In the genomic region with DNA sequence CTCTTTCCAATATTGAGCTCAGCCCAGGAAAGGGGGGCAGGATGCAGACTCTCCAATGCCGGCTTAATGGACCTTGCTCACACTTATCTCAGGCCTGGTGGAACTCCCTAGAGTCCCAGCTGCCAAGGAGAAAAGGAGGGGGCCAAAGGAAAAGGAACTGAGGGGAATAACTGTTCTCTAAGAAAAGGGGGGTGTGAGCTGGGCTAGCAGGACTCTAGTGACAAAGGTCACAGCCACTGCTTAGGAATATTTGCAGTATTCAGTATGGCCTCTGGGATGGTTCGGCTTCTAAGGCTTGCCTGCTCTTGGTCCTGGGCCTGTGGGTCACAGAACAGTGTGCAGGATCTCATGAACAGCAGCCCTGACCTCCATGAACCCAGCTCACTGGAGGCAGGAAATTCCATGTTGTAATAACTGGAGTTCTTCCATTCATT, we compare ENCODE assay signal across 15 mouse cellular contexts. TPM values are rescaled to one million over a fixed set of nuclear protein-coding genes. Genes with fewer than 3 reads are reported as not detected.
DNase-seq lines count a peak whose midpoint lies in the region; ATAC-seq and TF ChIP-seq lines count a peak whose summit lies in the region.
"Had no signal": no experiment of that assay in that cellular context is flagged by ENCODE, and none has a peak within 500 bp of the region (broad histone marks: within the 10 kb centered on the region; RNA-seq: fewer than 3 reads in every experiment).

No protein-coding gene starts in this region.

- no peak for TF ChIP-seq POLR2A in kidney, adult 2 months (IDR thresholded peaks at IDR 0.05; ENCODE audit: low read depth, low read length)
- TF ChIP-seq POLR2A in embryonic fibroblast, embryonic 13.5 days (IDR thresholded peaks at IDR 0.05; ENCODE audit: low read depth, low read length), result no peak

- intact Hi-C loops in left cerebral cortex, postnatal 36 days (cut with DNase I), result loop anchor here (10.0 kb wide), 1 partner anchor 155 kb away; no protein-coding TSS in a partner anchor

- TF ChIP-seq CTCF in kidney, adult 2 months (conservative IDR thresholded peaks at IDR 0.05; ENCODE audit: insufficient read depth, insufficient read length, low read depth, low read length), result no peak
- no peak for TF ChIP-seq CTCF in embryonic fibroblast, embryonic 13.5 days (IDR thresholded peaks at IDR 0.05; ENCODE audit: borderline replicate concordance, insufficient read depth, low read length)
- no peak for TF ChIP-seq CTCF in lung, postnatal 0 days (IDR thresholded peaks at IDR 0.05)

- 38% methylated on average over 2 of the region's 2 CpGs for WGBS in kidney, adult 2 months
- 64% methylated on average over 2 of the region's 2 CpGs for WGBS in kidney, embryonic 14.5 days
- WGBS in heart, embryonic 15.5 days, result 31% methylated on average over 2 of the region's 2 CpGs
- WGBS in lung, postnatal 0 days, result 48% methylated on average over 2 of the region's 2 CpGs

- H3K36me3 ChIP-seq in kidney, adult 2 months (ENCODE audit: control insufficient read depth, insufficient read depth, low read length), result no peaks in the 10 kb centered on the region
- no peaks in the 10 kb centered on the region for H3K36me3 ChIP-seq in kidney, embryonic 14.5 days (ENCODE audit: control insufficient read depth, insufficient read depth, low read length)
- H3K36me3 ChIP-seq in heart, embryonic 15.5 days, result no peaks in the 10 kb centered on the region
- H3K36me3 ChIP-seq in lung, postnatal 0 days (ENCODE audit: insufficient read depth, low read length), result no peaks in the 10 kb centered on the region
- H3K36me3 ChIP-seq: midbrain, embryonic 13.5 days; neural tube, embryonic 15.5 days had no signal

- H3K4me3 ChIP-seq in kidney, adult 2 months (ENCODE audit: insufficient read depth, low read depth, low read length), result no peak overlapping the region
- no peak overlapping the region for H3K4me3 ChIP-seq in kidney, embryonic 14.5 days (ENCODE audit: low read length)
- no peak overlapping the region for H3K4me3 ChIP-seq in embryonic fibroblast, embryonic 13.5 days (ENCODE audit: insufficient read depth, low read length)
- H3K4me3 ChIP-seq in heart, embryonic 15.5 days, result no peak overlapping the region
- H3K4me3 ChIP-seq in lung, postnatal 0 days (ENCODE audit: low read depth, low read length), result no peak overlapping the region
- H3K4me3 ChIP-seq: midbrain, embryonic 13.5 days; neural tube, embryonic 15.5 days had no signal

- H3K9ac ChIP-seq in kidney, embryonic 14.5 days (ENCODE audit: low read depth, low read length), result no peak overlapping the region
- H3K9ac ChIP-seq in heart, embryonic 15.5 days, result no peak overlapping the region
- no peak overlapping the region for H3K9ac ChIP-seq in lung, postnatal 0 days (replicated peaks; ENCODE audit: low read depth)
- H3K9ac ChIP-seq: midbrain, embryonic 13.5 days; neural tube, embryonic 15.5 days had no signal

- peak overlapping the region; percentile 32; the same call in 1 of the 2 replicates for H3K27ac ChIP-seq in kidney, adult 2 months (ENCODE audit: insufficient read depth, low read depth, low read length)
- no peak overlapping the region for H3K27ac ChIP-seq in kidney, embryonic 14.5 days (ENCODE audit: low read depth, low read length)
- H3K27ac ChIP-seq in embryonic fibroblast, embryonic 13.5 days (ENCODE audit: insufficient read depth, low read length), result peak overlapping the region; percentile 43; the same call in 1 of the 2 replicates
- H3K27ac ChIP-seq in heart, embryonic 15.5 days, result peak overlapping the region; percentile 47
- no peak overlapping the region for H3K27ac ChIP-seq in lung, postnatal 0 days (ENCODE audit: low read length)
- H3K27ac ChIP-seq: midbrain, embryonic 13.5 days; neural tube, embryonic 15.5 days had no signal

- H3K4me2 ChIP-seq in kidney, embryonic 14.5 days (replicated peaks; ENCODE audit: low read depth, low read length), result no peak overlapping the region
- H3K4me2 ChIP-seq in heart, embryonic 15.5 days, result no peak overlapping the region
- H3K4me2 ChIP-seq in lung, postnatal 0 days (replicated peaks; ENCODE audit: low read depth, low read length), result no peak overlapping the region
- H3K4me2 ChIP-seq: midbrain, embryonic 13.5 days; neural tube, embryonic 15.5 days had no signal

- TF ChIP-seq EP300 in lung, postnatal 0 days (IDR thresholded peaks at IDR 0.05), result no peak

- no peaks in the 10 kb centered on the region for H3K27me3 ChIP-seq in kidney, adult 2 months (replicated peaks; ENCODE audit: control insufficient read depth, insufficient read depth, low read length)
- no peaks in the 10 kb centered on the region for H3K27me3 ChIP-seq in kidney, embryonic 14.5 days (ENCODE audit: control insufficient read depth, insufficient read depth, low read length)
- no peaks in the 10 kb centered on the region for H3K27me3 ChIP-seq in heart, embryonic 15.5 days
- H3K27me3 ChIP-seq in lung, postnatal 0 days (replicated peaks; ENCODE audit: insufficient read depth, low read length), result no peaks in the 10 kb centered on the region
- H3K27me3 ChIP-seq: midbrain, embryonic 13.5 days; neural tube, embryonic 15.5 days had no signal

- DNase-seq in kidney, adult 2 months, result peak; percentile 69
- peak; percentile 34 for DNase-seq in lung, postnatal 0 days (ENCODE audit: low spot score)
- DNase-seq in neural tube, embryonic 10.5 days (ENCODE audit: extremely low spot score, low spot score), result no peak
- DNase-seq in left cerebral cortex, postnatal 36 days (ENCODE audit: low spot score in 2 of 2), result no peak
- no peak for DNase-seq in thymus, postnatal 0 days (ENCODE audit: low spot score)
- DNase-seq: cerebellum, postnatal 14 days had no signal

- H3K4me1 ChIP-seq in kidney, adult 2 months (ENCODE audit: control insufficient read depth, insufficient read depth, low read length), result no peaks in the 10 kb centered on the region; the same call in 1 of the 2 replicates
- H3K4me1 ChIP-seq in kidney, embryonic 14.5 days (ENCODE audit: control insufficient read depth, insufficient read depth, low read length), result peaks cover 4% of the 10 kb centered on the region; the same call in 1 of the 2 replicates
- 0 out of 2 replicates have a peak, but pooled peaks cover 6% of the 10 kb centered on the region for H3K4me1 ChIP-seq in embryonic fibroblast, embryonic 13.5 days (ENCODE audit: control insufficient read depth, insufficient read depth, low read length)
- H3K4me1 ChIP-seq in heart, embryonic 15.5 days (replicated peaks), result peaks cover 9% of the 10 kb centered on the region
- H3K4me1 ChIP-seq in lung, postnatal 0 days (ENCODE audit: insufficient read depth, low read depth, low read length), result peaks cover 3% of the 10 kb centered on the region; the same call in 1 of the 2 replicates
- H3K4me1 ChIP-seq: midbrain, embryonic 13.5 days; neural tube, embryonic 15.5 days had no signal

- no peak for ATAC-seq in kidney, embryonic 14.5 days (ENCODE audit: low FRiP score, low TSS enrichment)
- peak; percentile 39; the same call in 1 of the 2 replicates for ATAC-seq in heart, embryonic 15.5 days (replicated peaks; ENCODE audit: insufficient number of reproducible peaks, insufficient read depth, low FRiP score, low read depth)
- peak; percentile 66 for ATAC-seq in lung, postnatal 0 days
- ATAC-seq: midbrain, embryonic 13.5 days had no signal

- H3K9me3 ChIP-seq in kidney, embryonic 14.5 days (ENCODE audit: control insufficient read depth, low read length), result no peaks in the 10 kb centered on the region
- no peaks in the 10 kb centered on the region for H3K9me3 ChIP-seq in heart, embryonic 15.5 days (replicated peaks)
- no peaks in the 10 kb centered on the region for H3K9me3 ChIP-seq in lung, postnatal 0 days (ENCODE audit: low read length)
- H3K9me3 ChIP-seq: midbrain, embryonic 13.5 days; neural tube, embryonic 15.5 days had no signal

RNA-seq across cellular contexts. Expression of a gene that starts 47.1 kb away (rescaled TPM):
- not detected in 2 replicates for polyA plus RNA-seq in kidney, adult 2 months (2012; rRNA removed)
- polyA plus RNA-seq in kidney, embryonic 14.5 days (2014; fragmentation: Nextera tagmentation; extraction: Ambion mirVana), result not detected in 2 replicates
- not detected in 2 replicates for polyA plus RNA-seq in embryonic fibroblast, embryonic 13.5 days (2011; ENCODE audit: insufficient read length, low read depth, missing spikeins)
- polyA plus RNA-seq in heart, embryonic 15.5 days (2015; fragmentation: Nextera tagmentation; extraction: Ambion mirVana), result not detected in 2 replicates
- not detected in 2 replicates for polyA plus RNA-seq in lung, postnatal 0 days (2015; fragmentation: Nextera tagmentation; extraction: Ambion mirVana)
- not detected for total RNA-seq in left cerebral cortex, postnatal 36 days (2021)
- polyA plus RNA-seq in thymus, postnatal 0 days (2015; fragmentation: Nextera tagmentation; extraction: Ambion mirVana), result 0.08 TPM in 2 replicates
- total RNA-seq: adrenal gland, postnatal 36 days; granulocyte monocyte progenitor cell, adult 5-6 weeks had no signal
- polyA plus RNA-seq: limb, embryonic 14.5 days; midbrain, embryonic 13.5 days; neural tube, embryonic 15.5 days; small intestine, adult 2 months had no signal

Comparison
In these comparisons a context has a peak if more than half of its experiments do, and no peak if none do; other contexts are left out.
1. H3K27ac ChIP-seq: peak in kidney, adult 2 months (single experiment), embryonic fibroblast, embryonic 13.5 days (single experiment) and heart, embryonic 15.5 days (single experiment); none in kidney, embryonic 14.5 days (single experiment) and lung, postnatal 0 days (single experiment).
2. DNase-seq: peak in kidney, adult 2 months (single experiment) and lung, postnatal 0 days (single experiment); none in neural tube, embryonic 10.5 days (single experiment), left cerebral cortex, postnatal 36 days (0 of 2) and thymus, postnatal 0 days (single experiment).